Mouse (Mus musculus) hindbrain, embryonic 14.5 days (tissue): Measurements from ENCODE around the gene Ip6k1. TPM values are rescaled to one million over a fixed set of nuclear protein-coding genes. Genes with fewer than 3 reads are reported as not detected.

Experiments used
- ATAC-seq: fragments of 200-750 bp; cut with Nextera tagmentation; 2 replicates; pipeline ENCODE4 v1.8.0; 2017; ENCODE audit warnings: moderate number of reproducible peaks, mild to moderate bottlenecking, moderate TSS enrichment, moderate library complexity; ENCODE audit not compliant: low FRiP score
- DNase-seq: peaks from one replicate; pipeline ENCODE4 v3.0.0-alpha.2; 2015; ENCODE audit warnings: low spot score
- H3K27ac ChIP-seq: fragments of 300-500 bp; sonication (generic); 2 replicates; pipeline ENCODE4 v1.5.1; 2014; ENCODE audit warnings: mild to moderate bottlenecking, moderate library complexity
- H3K27me3 ChIP-seq: fragments of 300-500 bp; sonication (generic); 2 replicates; pipeline ENCODE4 v1.6.1; 2014; ENCODE audit warnings: mild to moderate bottlenecking, low read length, mixed read lengths; ENCODE audit not compliant: control insufficient read depth, insufficient read depth
- H3K36me3 ChIP-seq: fragments of 300-500 bp; sonication (generic); replicated peaks from 2 replicates; pipeline ENCODE4 v1.6.1; 2014; ENCODE audit not compliant: control insufficient read depth, insufficient read depth
- H3K4me1 ChIP-seq: fragments of 300-500 bp; sonication (generic); replicated peaks from 2 replicates; pipeline ENCODE4 v1.6.1; 2014; ENCODE audit warnings: antibody characterized with exemption, low read length, mixed read lengths; ENCODE audit not compliant: control insufficient read depth, insufficient read depth
- H3K4me2 ChIP-seq: fragments of 300-500 bp; sonication (generic); replicated peaks from 2 replicates; pipeline ENCODE4 v1.6.1; 2014; ENCODE audit warnings: mild to moderate bottlenecking, moderate library complexity
- H3K4me3 ChIP-seq: fragments of 300-500 bp; sonication (generic); replicated peaks from 2 replicates; pipeline ENCODE4 v1.5.1; 2014; ENCODE audit warnings: mild to moderate bottlenecking, low read length
- H3K9ac ChIP-seq: fragments of 300-500 bp; sonication (generic); 2 replicates; pipeline ENCODE4 v1.6.1; 2014
- H3K9me3 ChIP-seq: fragments of 300-500 bp; sonication (generic); 2 replicates; pipeline ENCODE4 v1.6.1; 2016; ENCODE audit warnings: low read length; ENCODE audit not compliant: control insufficient read depth
- WGBS: fragments of 180-500 bp; shearing (Covaris S2); extraction: QIAGEN DNeasy Blood & Tissue Kit; methylation state at CpG from one replicate; pipeline ENCODE4 v1.1.7; 2014; 5-methylcytosine and 5-hydroxymethylcytosine counted together
- polyA plus RNA-seq: library from polyadenylated mRNA; unstranded; fragments of >200 nt; fragmentation: Nextera tagmentation; extraction: Ambion mirVana; gene quantifications from 2 replicates; pipeline ENCODE4 v1.2.1, GENCODE M21; 2014

Gene Ip6k1
- polyA plus RNA-seq, 1 experiment from 2014 or later = 55.4 TPM

DNA sequence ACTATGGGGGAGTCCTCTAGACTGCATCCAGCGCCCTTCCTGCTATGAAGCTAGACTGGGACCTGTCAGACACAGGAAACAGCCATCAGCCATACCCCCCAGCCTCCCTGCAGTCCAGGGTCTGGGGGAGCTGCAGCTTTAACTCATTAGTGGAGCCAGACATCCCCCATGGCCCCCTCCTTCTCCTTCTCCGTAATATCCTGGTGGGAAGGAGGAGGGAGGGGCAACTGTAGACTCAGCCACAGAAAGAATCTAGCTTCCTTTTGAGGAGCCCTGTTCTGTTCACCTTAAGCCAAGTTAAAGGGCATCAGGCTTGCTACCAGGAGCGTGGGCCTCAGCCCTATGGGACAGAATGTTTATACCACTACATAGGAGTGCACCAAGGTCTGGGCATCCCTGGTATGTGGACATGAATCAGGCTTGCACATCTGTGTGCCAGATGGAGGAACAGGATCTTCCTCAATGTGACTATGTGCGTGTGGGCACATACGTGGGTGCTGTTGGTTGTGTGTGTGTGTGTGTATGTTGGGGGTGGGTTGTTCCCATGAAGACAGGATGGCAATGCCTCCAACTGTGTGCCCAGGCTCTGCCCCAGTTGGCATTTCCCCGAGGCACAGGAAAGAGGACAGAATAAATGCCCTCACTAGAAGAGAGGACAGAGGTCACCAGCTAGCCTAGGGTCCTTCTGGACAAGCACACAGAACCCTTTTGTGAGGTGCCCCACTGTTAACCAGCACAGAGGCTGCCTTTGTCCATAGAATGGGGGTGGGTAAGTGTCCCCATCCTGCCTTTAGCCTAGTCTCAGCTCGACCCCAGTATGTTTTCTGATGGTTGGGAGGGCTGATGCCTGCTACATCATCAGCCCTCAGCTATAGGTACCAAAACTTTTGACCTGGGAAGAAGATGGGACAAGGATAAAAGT lies 20.4 kb upstream of the Ip6k1 start:
- 47% methylated on average over 7 of the region's 7 CpGs for whole genome bisulfite sequencing
- no peak for ATAC-seq
- peaks cover 14% of the 10 kb centered on the region for H3K27me3 ChIP-seq
- H3K4me2 ChIP-seq = peak overlapping the region; percentile 91
- H3K9me3 ChIP-seq = no peaks in the 10 kb centered on the region
- no peaks in the 10 kb centered on the region for H3K36me3 ChIP-seq
- peak overlapping the region; percentile 83 for H3K27ac ChIP-seq
- peak; percentile 30 for DNase-seq
- no peak overlapping the region for H3K4me3 ChIP-seq
- peaks cover 15% of the 10 kb centered on the region; the same call in 1 of the 2 replicates for H3K4me1 ChIP-seq
- H3K9ac ChIP-seq = peak overlapping the region; percentile 21; the same call in 1 of the 2 replicates

DNA sequence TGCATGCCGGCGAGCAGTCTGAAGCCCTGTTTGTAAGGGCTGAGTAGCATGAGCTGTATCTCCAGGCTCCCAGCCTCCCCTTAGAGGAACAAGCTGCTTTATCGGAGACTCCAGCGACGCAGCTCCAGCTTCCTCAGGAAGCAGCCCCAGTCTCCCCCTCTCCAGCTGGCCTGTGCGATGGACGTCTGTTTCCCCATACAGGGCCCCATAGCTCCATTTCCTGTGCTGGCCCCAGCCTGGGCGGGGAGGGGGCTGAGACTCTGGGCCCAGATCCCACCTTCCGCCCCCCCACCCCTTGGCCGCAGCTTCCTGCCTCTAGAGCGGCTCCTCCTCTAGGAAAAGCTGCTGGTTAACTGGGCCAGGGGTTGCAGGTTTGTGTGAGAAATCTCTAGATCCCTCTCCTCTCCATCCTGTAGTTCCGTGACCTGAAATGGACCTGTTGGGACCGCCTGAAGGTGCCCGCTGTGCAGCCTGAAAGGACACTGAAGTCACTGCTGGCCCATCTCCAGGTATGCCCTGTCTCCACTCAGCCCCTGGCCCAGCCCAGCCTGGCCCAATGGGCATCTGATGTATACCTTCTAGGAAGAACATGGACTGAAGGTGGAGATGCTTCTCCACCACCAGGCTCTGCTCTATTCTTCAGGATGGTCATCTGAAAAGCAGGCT lies 19.5 kb upstream of the Ip6k1 start, which contains the start of gene Gm20661:
Gene Gm20661 (plus strand): TSS at position 378 of the 666 bp plus-strand sequence.
- Histone ChIP-seq H3K4me1 (peaks cover 15% of the 10 kb centered on the region; the same call in 1 of the 2 replicates), H3K4me3 (peak within 1 kb of the TSS; percentile 65), H3K27ac (peak within 1 kb of the TSS; percentile 83), H3K4me2 (peak within 1 kb of the TSS; percentile 91), H3K9ac (peak within 1 kb of the TSS; percentile 21; the same call in 1 of the 2 replicates), H3K27me3 (peaks cover 14% of the 10 kb centered on the region), H3K36me3 (no peaks in the 10 kb centered on the region), H3K9me3 (no peaks in the 10 kb centered on the region)
- DNase-seq = peak; percentile 46
- ATAC-seq = peak; percentile 50; the same call in 1 of the 2 replicates
- 55% methylated on average over 14 of the region's 14 CpGs for WGBS

DNA sequence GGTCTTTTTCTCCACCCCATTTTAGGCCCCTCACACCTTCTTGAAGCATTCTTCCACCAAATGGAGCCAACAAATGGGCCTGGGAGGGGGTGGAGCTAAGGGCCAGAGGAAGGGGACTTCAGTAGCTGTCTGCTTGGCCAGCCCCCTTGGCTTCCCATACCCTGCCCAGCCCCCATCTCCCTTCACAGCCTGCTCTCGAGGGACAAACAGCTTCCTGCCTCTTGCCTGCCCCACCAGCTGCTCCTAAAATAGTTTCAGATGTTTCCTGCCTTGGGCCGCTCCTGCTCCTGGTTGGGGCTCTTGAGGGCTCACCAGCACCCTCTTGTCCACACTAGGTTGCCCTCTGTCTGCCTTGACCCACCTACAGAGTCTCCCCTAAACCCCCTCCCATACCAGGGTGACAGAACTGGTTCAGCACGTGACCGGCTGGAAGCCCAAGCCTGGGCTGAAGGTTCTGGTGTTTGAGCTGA lies 18.8 kb upstream of the Ip6k1 start:
- Histone ChIP-seq H3K9me3 (no peaks in the 10 kb centered on the region), H3K9ac (no peak overlapping the region; the same call in 1 of the 2 replicates), H3K27ac (peak overlapping the region; percentile 83), H3K27me3 (peaks cover 14% of the 10 kb centered on the region), H3K4me1 (peaks cover 15% of the 10 kb centered on the region; the same call in 1 of the 2 replicates), H3K36me3 (no peaks in the 10 kb centered on the region), H3K4me3 (peak overlapping the region; percentile 65), H3K4me2 (peak overlapping the region; percentile 91)
- DNase-seq = no peak
- 48% methylated on average over 4 of the region's 4 CpGs for WGBS
- no peak for ATAC-seq

DNA sequence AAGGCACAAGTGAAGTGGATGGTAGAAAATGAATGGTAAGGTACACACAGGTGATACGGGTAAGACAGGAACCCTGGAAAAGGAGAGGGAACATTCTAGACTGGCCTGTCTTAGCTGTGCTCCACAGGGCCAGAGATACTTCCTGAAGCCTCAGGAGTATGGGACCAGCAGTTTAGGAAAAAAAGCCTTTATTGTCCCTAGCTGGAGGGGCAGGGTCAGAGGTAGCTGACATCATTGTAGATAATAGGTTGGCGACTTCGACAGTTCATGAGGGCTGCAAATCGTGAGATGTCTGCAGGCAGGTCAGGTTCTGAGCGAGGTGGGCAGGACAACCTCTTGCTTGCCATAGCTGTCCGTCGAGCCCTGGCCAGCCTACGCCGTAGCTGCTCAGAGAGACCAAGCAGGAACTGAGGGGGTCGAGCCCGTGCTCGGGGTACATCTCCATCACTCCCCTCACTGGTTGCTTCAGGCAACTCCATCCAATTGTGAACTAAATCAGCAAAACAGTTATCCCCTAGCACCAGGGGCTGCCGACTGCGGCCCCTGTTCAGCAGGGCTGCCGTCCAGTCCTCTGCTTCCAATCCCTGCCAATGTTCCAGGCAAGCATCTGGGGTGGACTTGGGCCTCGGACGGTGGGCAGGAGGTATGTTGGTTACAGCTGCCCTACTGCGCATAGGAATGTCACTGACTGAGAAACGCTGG lies 18.1 kb upstream of the Ip6k1 start:
- H3K4me1 ChIP-seq = peaks cover 15% of the 10 kb centered on the region; the same call in 1 of the 2 replicates
- ATAC-seq (no peak), DNase-seq (no peak)
- H3K4me3 ChIP-seq = peak overlapping the region; percentile 65
- 72% methylated on average over 19 of the region's 19 CpGs for WGBS
- H3K36me3 ChIP-seq = no peaks in the 10 kb centered on the region
- no peak overlapping the region for H3K9ac ChIP-seq
- peaks cover 14% of the 10 kb centered on the region for H3K27me3 ChIP-seq
- peak overlapping the region; percentile 91 for H3K4me2 ChIP-seq
- peak overlapping the region; percentile 75; the same call in 1 of the 2 replicates for H3K27ac ChIP-seq
- H3K9me3 ChIP-seq = no peaks in the 10 kb centered on the region

DNA sequence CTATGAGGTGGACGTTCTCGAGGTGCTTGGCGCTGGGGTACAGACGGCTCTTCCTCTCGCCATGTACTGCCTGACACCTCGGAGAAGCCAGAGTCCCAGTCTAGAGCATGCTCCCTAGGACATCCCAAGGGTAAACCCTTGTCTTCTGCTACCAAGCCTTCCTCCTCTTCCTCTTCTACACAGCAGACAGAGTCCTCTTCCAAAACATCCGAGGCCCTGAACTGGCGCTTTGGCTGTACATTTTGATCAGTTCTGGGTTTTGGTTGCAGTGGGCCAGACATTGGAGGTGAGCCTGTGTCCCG lies 17.6 kb upstream of the Ip6k1 start:
- Histone ChIP-seq H3K4me1 (peaks cover 15% of the 10 kb centered on the region; the same call in 1 of the 2 replicates), H3K27me3 (peaks cover 14% of the 10 kb centered on the region), H3K4me3 (peak overlapping the region; percentile 65), H3K27ac (peak overlapping the region; percentile 62; the same call in 1 of the 2 replicates), H3K9ac (peak overlapping the region; percentile 68; the same call in 1 of the 2 replicates), H3K36me3 (no peaks in the 10 kb centered on the region), H3K4me2 (peak overlapping the region; percentile 91), H3K9me3 (no peaks in the 10 kb centered on the region)
- WGBS = 66% methylated on average over 9 of the region's 9 CpGs
- ATAC-seq = no peak
- no peak for DNase-seq

DNA sequence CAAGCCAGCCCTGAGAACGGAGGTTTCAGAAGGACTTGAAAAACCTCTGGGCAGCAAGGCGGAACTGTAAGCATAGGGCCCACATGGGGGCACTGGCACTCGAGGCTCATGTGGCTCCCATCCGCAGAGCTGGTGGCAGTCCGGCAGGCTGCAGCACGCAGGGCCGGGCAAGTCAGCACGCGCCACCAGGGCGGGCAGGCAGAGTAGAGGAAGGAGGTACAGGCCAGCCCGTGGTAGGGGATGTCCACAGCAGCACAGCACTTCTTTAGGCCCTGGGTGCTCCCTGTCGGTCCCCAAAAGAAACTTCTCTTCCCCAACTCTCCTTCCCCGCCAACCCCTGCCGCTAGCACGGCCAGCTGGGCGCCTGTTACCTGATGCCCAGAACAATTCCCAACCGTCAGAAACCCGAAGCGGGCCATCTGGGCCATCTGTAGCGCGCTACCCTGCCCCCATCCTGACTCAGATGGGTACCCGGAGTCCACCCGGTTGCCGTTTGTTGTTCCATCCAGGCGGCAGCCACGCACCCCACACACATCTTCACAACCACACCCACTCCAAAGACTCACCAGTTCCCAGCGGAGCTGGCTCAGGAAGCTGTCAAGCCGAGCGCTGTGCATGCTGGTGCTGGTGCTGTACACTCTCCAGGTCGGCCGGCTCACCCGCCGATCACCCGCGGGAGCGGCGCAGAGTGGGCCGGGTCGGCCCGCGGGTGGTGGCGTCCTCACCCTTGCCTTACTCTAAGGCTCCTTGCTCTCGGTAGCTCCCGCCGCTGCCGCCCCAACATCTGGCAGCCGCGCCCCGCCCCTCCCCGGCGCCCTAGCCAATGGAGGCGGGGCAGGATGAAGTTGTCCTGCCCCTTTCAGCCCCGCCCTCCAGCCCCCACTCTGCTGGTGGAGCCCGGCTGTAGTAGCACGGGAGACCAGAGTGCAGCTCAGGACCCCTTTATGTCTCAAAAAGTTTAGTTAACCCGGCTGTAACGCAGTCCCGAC lies 16.9 kb upstream of the Ip6k1 start, which contains the start of gene Inka1:
Gene Inka1 (minus strand): TSS at position 749 of the 989 bp plus-strand sequence.
- Histone ChIP-seq H3K27me3 (peaks cover 14% of the 10 kb centered on the region), H3K9ac (peak within 1 kb of the TSS; percentile 68), H3K9me3 (no peaks in the 10 kb centered on the region), H3K27ac (peak within 1 kb of the TSS; percentile 62; the same call in 1 of the 2 replicates), H3K4me3 (peak within 1 kb of the TSS; percentile 65), H3K36me3 (no peaks in the 10 kb centered on the region), H3K4me1 (peaks cover 15% of the 10 kb centered on the region; the same call in 1 of the 2 replicates), H3K4me2 (peak within 1 kb of the TSS; percentile 91)
- WGBS = under 1% methylated on average over 55 of the region's 58 CpGs
- peak; percentile 74 for ATAC-seq
- DNase-seq = peak; percentile 63

DNA sequence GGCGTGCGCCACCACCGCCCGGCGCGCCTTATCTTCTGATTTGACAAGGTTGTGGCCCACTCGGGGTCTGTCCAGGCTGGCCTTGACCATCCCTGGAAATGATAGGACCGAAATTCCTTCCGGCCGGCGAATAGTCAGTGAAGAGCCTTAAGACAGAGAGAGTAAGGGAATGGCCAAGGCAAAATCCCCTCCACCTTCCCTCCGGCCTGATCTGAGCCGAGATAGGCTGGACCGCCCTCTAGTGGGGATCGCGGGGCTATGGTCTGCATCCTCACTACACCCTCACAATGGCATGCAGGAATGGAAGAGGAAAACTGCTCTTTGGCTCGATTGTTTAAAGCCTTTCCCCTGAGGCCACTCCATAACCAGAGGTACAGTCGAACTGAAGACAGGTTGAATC lies 15.9 kb upstream of the Ip6k1 start:
- Histone ChIP-seq H3K4me1 (peaks cover 9% of the 10 kb centered on the region; the same call in 1 of the 2 replicates), H3K27me3 (peaks cover 14% of the 10 kb centered on the region), H3K4me2 (peak overlapping the region; percentile 91), H3K9me3 (no peaks in the 10 kb centered on the region), H3K36me3 (no peaks in the 10 kb centered on the region), H3K27ac (no peak overlapping the region), H3K4me3 (peak overlapping the region; percentile 65; the same call in 1 of the 2 replicates), H3K9ac (no peak overlapping the region)
- peak; percentile 67; the same call in 1 of the 2 replicates for ATAC-seq
- peak; percentile 81 for DNase-seq
- 6% methylated on average over 18 of the region's 18 CpGs for WGBS

DNA sequence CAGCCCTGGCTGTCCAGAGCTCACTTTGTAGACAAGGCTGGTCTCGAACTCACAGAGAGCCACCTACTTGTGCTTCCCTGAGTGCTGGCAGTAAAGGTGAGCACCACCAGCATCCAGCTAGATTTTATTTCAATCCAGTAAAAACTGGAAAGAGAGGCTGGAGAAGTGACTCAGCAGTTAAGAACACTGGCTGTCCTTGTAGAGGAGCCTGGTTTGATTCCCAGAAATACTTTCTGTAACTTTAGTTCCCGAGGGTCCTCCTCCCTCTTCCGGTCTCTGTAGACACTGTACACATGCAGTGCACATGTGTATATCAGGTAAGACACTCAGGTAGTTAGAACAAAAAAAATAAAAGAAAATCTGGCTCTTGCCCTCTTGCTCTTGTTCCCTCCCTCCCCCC lies 14.4 kb upstream of the Ip6k1 start:
- ATAC-seq = no peak
- H3K36me3 ChIP-seq = no peaks in the 10 kb centered on the region
- no peak overlapping the region for H3K4me3 ChIP-seq
- no peak overlapping the region for H3K9ac ChIP-seq
- DNase-seq = no peak
- H3K27me3 ChIP-seq = peaks cover 14% of the 10 kb centered on the region
- H3K9me3 ChIP-seq = no peaks in the 10 kb centered on the region
- peaks cover 7% of the 10 kb centered on the region; the same call in 1 of the 2 replicates for H3K4me1 ChIP-seq
- H3K4me2 ChIP-seq = no peak overlapping the region
- 86% methylated on average over 3 of the region's 3 CpGs for WGBS
- H3K27ac ChIP-seq = no peak overlapping the region
